Mouse (Mus musculus) limb, embryonic 11.5 days (tissue): Measurements from ENCODE around the gene Gstz1. TPM values are rescaled to one million over a fixed set of nuclear protein-coding genes. Genes with fewer than 3 reads are reported as not detected.

ENCODE experiments used
- ATAC-seq: fragments of 200-750 bp; cut with Nextera tagmentation; 2 replicates; pipeline ENCODE4 v1.8.0; 2017; ENCODE audit warnings: low read depth; ENCODE audit not compliant: insufficient number of reproducible peaks, low FRiP score, low TSS enrichment
- DNase-seq: peaks from one replicate; pipeline ENCODE4 v3.0.0-alpha.2; 2015; ENCODE audit warnings: low spot score
- H3K27ac ChIP-seq: fragments of 300-500 bp; sonication (generic); replicated peaks from 2 replicates; pipeline ENCODE4 v1.5.1; 2014; ENCODE audit warnings: low read depth, mild to moderate bottlenecking, low read length
- H3K27me3 ChIP-seq: fragments of 300-500 bp; sonication (generic); 2 replicates; pipeline ENCODE4 v1.6.1; 2014; ENCODE audit warnings: mild to moderate bottlenecking, low read length, mixed read lengths; ENCODE audit not compliant: control insufficient read depth, insufficient read depth
- H3K36me3 ChIP-seq: fragments of 300-500 bp; sonication (generic); 2 replicates; pipeline ENCODE4 v1.6.1; 2014; ENCODE audit warnings: mild to moderate bottlenecking, low read length, moderate library complexity, mixed read lengths; ENCODE audit not compliant: control insufficient read depth, insufficient read depth
- H3K4me1 ChIP-seq: fragments of 300-500 bp; sonication (generic); 2 replicates; pipeline ENCODE4 v1.6.1; 2014; ENCODE audit warnings: low read length, mixed read lengths; ENCODE audit not compliant: control insufficient read depth, insufficient read depth
- H3K4me2 ChIP-seq: fragments of 300-500 bp; sonication (generic); 2 replicates; pipeline ENCODE4 v1.6.1; 2014; ENCODE audit warnings: low read depth, mild to moderate bottlenecking, moderate library complexity; ENCODE audit not compliant: severe bottlenecking
- H3K4me3 ChIP-seq: fragments of 300-500 bp; sonication (generic); 2 replicates; pipeline ENCODE4 v1.5.1; 2014; ENCODE audit warnings: low read depth, low read length
- H3K9ac ChIP-seq: fragments of 300-500 bp; sonication (generic); 2 replicates; pipeline ENCODE4 v1.6.1; 2014; ENCODE audit warnings: mild to moderate bottlenecking, low read length
- H3K9me3 ChIP-seq: fragments of 300-500 bp; sonication (generic); 2 replicates; pipeline ENCODE4 v1.6.1; 2016; ENCODE audit warnings: low read length; ENCODE audit not compliant: control insufficient read depth
- WGBS: fragments of 180-500 bp; shearing (Covaris S2); extraction: QIAGEN DNeasy Blood & Tissue Kit; methylation state at CpG from one replicate; pipeline ENCODE4 v1.1.7; 2014; 5-methylcytosine and 5-hydroxymethylcytosine counted together
- polyA plus RNA-seq: library from polyadenylated mRNA; unstranded; fragments of >200 nt; fragmentation: Nextera tagmentation; extraction: Ambion mirVana; gene quantifications from 2 replicates; pipeline ENCODE4 v1.2.1, GENCODE M21; 2014

The Gstz1 gene
- polyA plus RNA-seq, 1 experiment from 2014 or later = 38.0 TPM

GRCm38 (mm10) chr12:87130224-87130623 lies 16.7 kb upstream of the Gstz1 start:
- Histone ChIP-seq H3K4me1 (no peaks in the 10 kb centered on the region), H3K36me3 (no peaks in the 10 kb centered on the region), H3K4me2 (no peak overlapping the region), H3K4me3 (no peak overlapping the region), H3K9me3 (no peaks in the 10 kb centered on the region), H3K27me3 (no peaks in the 10 kb centered on the region), H3K27ac (no peak overlapping the region), H3K9ac (no peak overlapping the region)
- ATAC-seq (no peak), DNase-seq (no peak)
- WGBS = 93% methylated on average over 4 of the region's 4 CpGs

DNA sequence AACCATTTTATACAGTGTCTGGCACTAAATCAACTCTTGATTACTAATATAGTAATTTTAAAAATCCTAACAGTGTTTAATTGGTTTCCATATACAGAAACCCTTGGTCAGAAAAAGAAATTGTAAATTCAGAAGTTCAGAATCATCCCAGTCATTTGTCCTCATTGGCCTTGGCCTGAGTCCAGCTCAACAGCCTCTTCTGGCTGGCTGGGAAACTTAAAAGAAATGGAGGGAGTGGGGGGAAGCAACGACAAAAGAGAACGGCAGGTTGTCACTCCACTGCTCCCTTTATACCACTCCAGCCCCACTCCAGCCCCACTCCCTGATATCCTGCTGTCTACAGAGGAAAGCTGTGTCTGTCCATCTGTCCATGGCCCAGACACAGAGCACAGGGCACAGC lies 15.8 kb upstream of the Gstz1 start:
- Histone ChIP-seq H3K27ac (no peak overlapping the region), H3K27me3 (no peaks in the 10 kb centered on the region), H3K4me2 (no peak overlapping the region), H3K36me3 (no peaks in the 10 kb centered on the region), H3K9me3 (no peaks in the 10 kb centered on the region), H3K4me3 (no peak overlapping the region), H3K4me1 (no peaks in the 10 kb centered on the region), H3K9ac (no peak overlapping the region)
- no peak for DNase-seq
- ATAC-seq = no peak
- WGBS = 90% methylated on average over 2 of the region's 2 CpGs

DNA sequence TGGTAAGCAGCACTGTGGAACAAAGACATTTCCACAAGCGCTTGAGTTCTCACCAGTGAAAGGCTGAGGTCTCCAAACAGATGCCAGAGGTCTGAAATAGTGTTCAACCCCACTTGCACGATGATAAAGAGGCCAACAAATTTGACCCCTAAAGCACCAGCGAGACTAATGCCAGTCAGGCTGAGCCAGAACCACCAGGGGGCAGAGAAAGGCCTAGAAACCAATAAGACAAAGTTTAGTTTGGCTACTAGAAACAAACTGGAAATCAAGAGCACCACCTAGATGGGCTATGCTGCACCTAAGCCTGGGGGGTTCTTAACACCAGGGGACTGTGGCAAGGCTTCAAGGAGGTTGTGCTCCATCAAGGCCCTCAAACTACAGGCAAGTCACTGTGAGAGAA lies 15.3 kb upstream of the Gstz1 start:
- H3K36me3 ChIP-seq = no peaks in the 10 kb centered on the region

DNA sequence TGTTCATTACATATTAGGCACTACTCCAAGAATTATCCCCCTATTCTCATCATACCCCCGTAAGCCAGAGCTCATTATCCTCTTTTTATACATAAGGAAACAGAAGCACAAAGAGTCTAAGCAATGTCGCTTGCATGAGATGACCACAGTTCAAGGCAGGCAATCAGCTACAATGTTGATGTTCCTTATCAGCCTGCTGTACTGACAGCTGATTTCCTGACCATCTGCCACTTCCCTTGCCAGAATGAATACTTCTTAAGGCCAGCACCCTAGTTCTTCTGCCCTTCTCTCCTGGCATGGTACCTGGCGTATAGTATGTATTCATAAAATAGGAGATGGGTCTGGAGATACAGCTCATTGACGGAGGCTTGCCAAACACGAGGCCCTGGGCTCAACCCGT lies 14.8 kb upstream of the Gstz1 start:
- Histone ChIP-seq H3K36me3 (no peaks in the 10 kb centered on the region), H3K4me1 (no peaks in the 10 kb centered on the region), H3K27ac (no peak overlapping the region), H3K9ac (no peak overlapping the region), H3K4me2 (no peak overlapping the region), H3K9me3 (no peaks in the 10 kb centered on the region), H3K4me3 (no peak overlapping the region), H3K27me3 (no peaks in the 10 kb centered on the region)
- no peak for DNase-seq
- no peak for ATAC-seq
- 93% methylated on average over 6 of the region's 6 CpGs for WGBS

More for the DNA sequence above, 15.3 kb upstream of the Gstz1 start:
- DNase-seq (no peak), ATAC-seq (no peak)
- Histone ChIP-seq H3K4me3 (no peak overlapping the region), H3K9me3 (no peaks in the 10 kb centered on the region), H3K9ac (no peak overlapping the region), H3K4me1 (no peaks in the 10 kb centered on the region), H3K27ac (no peak overlapping the region), H3K27me3 (no peaks in the 10 kb centered on the region), H3K4me2 (no peak overlapping the region)
- WGBS = 74% methylated on average over 3 of the region's 3 CpGs

- no peak overlapping the region for H3K27ac ChIP-seq
- 95% methylated on average over 9 of the region's 9 CpGs for whole genome bisulfite sequencing
- H3K9me3 ChIP-seq = no peaks in the 10 kb centered on the region
- no peak overlapping the region for H3K4me3 ChIP-seq
- no peak overlapping the region for H3K4me2 ChIP-seq
- H3K36me3 ChIP-seq = no peaks in the 10 kb centered on the region
- no peaks in the 10 kb centered on the region for H3K27me3 ChIP-seq
- ATAC-seq (no peak), DNase-seq (no peak)
- H3K4me1 ChIP-seq = no peaks in the 10 kb centered on the region
- H3K9ac ChIP-seq = no peak overlapping the region
These were observed 14.2 kb upstream of the Gstz1 start for GRCm38 (mm10) chr12:87132784-87133183.

GRCm38 (mm10) chr12:87137439-87138341 lies 9.3 kb upstream of the Gstz1 start:
- Histone ChIP-seq H3K4me2 (no peak overlapping the region), H3K27ac (no peak overlapping the region), H3K4me3 (no peak overlapping the region), H3K9me3 (no peaks in the 10 kb centered on the region), H3K9ac (no peak overlapping the region), H3K36me3 (no peaks in the 10 kb centered on the region), H3K4me1 (no peaks in the 10 kb centered on the region), H3K27me3 (no peaks in the 10 kb centered on the region)
- 92% methylated on average over 15 of the region's 15 CpGs for WGBS
- DNase-seq (no peak), ATAC-seq (no peak)

DNA sequence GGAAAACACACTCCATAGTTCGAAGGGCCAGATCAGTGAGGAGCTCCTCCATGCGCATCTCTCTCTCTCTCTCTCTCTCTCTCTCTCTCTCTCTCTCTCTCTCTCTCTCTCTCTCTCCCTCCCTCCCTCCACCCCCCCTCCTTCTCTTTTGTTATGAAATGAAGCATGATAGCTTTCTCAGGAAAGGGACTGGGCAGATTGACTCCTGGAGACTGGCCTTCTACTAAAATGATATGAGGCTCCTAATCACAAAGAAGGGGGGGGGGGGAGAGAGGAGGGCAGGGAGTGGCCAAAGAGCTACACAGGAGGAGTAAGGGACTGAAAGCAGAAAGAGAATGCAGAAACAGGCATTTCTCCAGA lies 8.6 kb upstream of the Gstz1 start:
- no peak overlapping the region for H3K4me2 ChIP-seq
- H3K9me3 ChIP-seq = no peaks in the 10 kb centered on the region
- no peak overlapping the region for H3K9ac ChIP-seq
- H3K36me3 ChIP-seq = no peaks in the 10 kb centered on the region
- 90% methylated on average over 2 of the region's 2 CpGs for WGBS
- H3K27ac ChIP-seq = no peak overlapping the region
- DNase-seq = no peak
- H3K27me3 ChIP-seq = no peaks in the 10 kb centered on the region
- no peaks in the 10 kb centered on the region for H3K4me1 ChIP-seq
- no peak overlapping the region for H3K4me3 ChIP-seq
- ATAC-seq = no peak

- Histone ChIP-seq H3K27me3 (no peaks in the 10 kb centered on the region), H3K9ac (no peak overlapping the region), H3K27ac (no peak overlapping the region), H3K4me1 (no peaks in the 10 kb centered on the region), H3K4me3 (no peak overlapping the region), H3K36me3 (no peaks in the 10 kb centered on the region), H3K4me2 (no peak overlapping the region), H3K9me3 (no peaks in the 10 kb centered on the region)
- 70% methylated on average over 2 of the region's 2 CpGs for WGBS
- ATAC-seq (no peak), DNase-seq (no peak)
These were observed 8.2 kb upstream of the Gstz1 start for GRCm38 (mm10) chr12:87138768-87139167.

GRCm38 (mm10) chr12:87142156-87142555 lies 4.8 kb upstream of the Gstz1 start:
- WGBS = 83% methylated on average over 2 of the region's 2 CpGs
- no peaks in the 10 kb centered on the region for H3K9me3 ChIP-seq
- ATAC-seq (no peak), DNase-seq (no peak)
- no peaks in the 10 kb centered on the region for H3K27me3 ChIP-seq
- H3K9ac ChIP-seq = no peak overlapping the region
- H3K4me1 ChIP-seq = 0 out of 2 replicates have a peak, but pooled peaks cover 6% of the 10 kb centered on the region
- H3K27ac ChIP-seq = no peak overlapping the region
- no peak overlapping the region for H3K4me3 ChIP-seq
- 0 out of 2 replicates have a peak, but pooled peaks cover 2% of the 10 kb centered on the region for H3K36me3 ChIP-seq
- H3K4me2 ChIP-seq = no peak overlapping the region
